ENCODE assay signal across 14 mouse cellular contexts in genomic region chr15:74329221-74329620, GRCm38 (mm10).
A peak's percentile ranks its signal among the peaks of the same experiment; 100 is the strongest.
DNase-seq lines count a peak whose midpoint lies in the region; ATAC-seq and TF ChIP-seq lines count a peak whose summit lies in the region.
"Had no signal": no experiment of that assay in that cellular context is flagged by ENCODE, and none has a peak within 500 bp of the region (broad histone marks: within the 10 kb centered on the region; RNA-seq: fewer than 3 reads in every experiment).

No protein-coding gene starts in this region.

- 76% methylated on average over 14 of the region's 14 CpGs for WGBS in intestine, postnatal 0 days

- no peaks in the 10 kb centered on the region for H3K9me3 ChIP-seq in intestine, postnatal 0 days (ENCODE audit: control insufficient read depth)
- H3K9me3 ChIP-seq: limb, embryonic 12.5 days; neural tube, embryonic 13.5 days had no signal

- no peak overlapping the region for H3K4me3 ChIP-seq in intestine, postnatal 0 days (ENCODE audit: low read depth, low read length)
- H3K4me3 ChIP-seq: gastrocnemius, adult 2 months; limb, embryonic 12.5 days; neural tube, embryonic 13.5 days had no signal

- no peak for ATAC-seq in intestine, postnatal 0 days

- H3K27me3 ChIP-seq in intestine, postnatal 0 days (replicated peaks; ENCODE audit: control insufficient read depth, insufficient read depth, low read length), result no peaks in the 10 kb centered on the region
- H3K27me3 ChIP-seq: limb, embryonic 12.5 days had no signal

- H3K4me1 ChIP-seq in intestine, postnatal 0 days (replicated peaks; ENCODE audit: control insufficient read depth, insufficient read depth, low read length), result no peaks in the 10 kb centered on the region
- H3K4me1 ChIP-seq: limb, embryonic 12.5 days had no signal

- H3K9ac ChIP-seq in intestine, postnatal 0 days (ENCODE audit: low read depth, low read length), result no peak overlapping the region
- H3K9ac ChIP-seq: limb, embryonic 12.5 days; neural tube, embryonic 13.5 days had no signal

- TF ChIP-seq CTCF in intestine, postnatal 0 days (IDR thresholded peaks at IDR 0.05; ENCODE audit: low read depth), result no peak

- no peaks in the 10 kb centered on the region for H3K36me3 ChIP-seq in intestine, postnatal 0 days (ENCODE audit: control insufficient read depth, insufficient read depth)
- H3K36me3 ChIP-seq: limb, embryonic 12.5 days; neural tube, embryonic 13.5 days had no signal

- no peak overlapping the region for H3K4me2 ChIP-seq in intestine, postnatal 0 days (replicated peaks; ENCODE audit: low read depth)
- H3K4me2 ChIP-seq: limb, embryonic 12.5 days; neural tube, embryonic 13.5 days had no signal

- intact Hi-C loops in heart, postnatal 36 days (cut with DNase I), result no loop called here

- peak; percentile 7 for DNase-seq in heart, adult 8-10 months (ENCODE audit: low spot score)
- no peak for DNase-seq in heart, postnatal 36 days
- peak; percentile 13 to 17 for DNase-seq in cerebellum, postnatal 36 days
- DNase-seq in layer of hippocampus, postnatal 14 days (ENCODE audit: low spot score in 2 of 2), result peak; percentile 45 to 77
- peak; percentile 48 for DNase-seq in retina, postnatal 1 day
- DNase-seq in adrenal gland, adult 2 months, result no peak
- no peak for DNase-seq in adipocyte (ENCODE audit: low spot score)
- DNase-seq: heart, postnatal 10 days; lung, postnatal 36 days had no signal

- no peak overlapping the region for H3K27ac ChIP-seq in intestine, postnatal 0 days (ENCODE audit: low read depth, low read length)
- H3K27ac ChIP-seq: gastrocnemius, adult 2 months; limb, embryonic 12.5 days; neural tube, embryonic 13.5 days; stomach, postnatal 0 days had no signal

Comparison
In these comparisons a context has a peak if more than half of its experiments do, and no peak if none do; other contexts are left out.
1. DNase-seq: peak in heart, adult 8-10 months (single experiment), cerebellum, postnatal 36 days (2 of 2), layer of hippocampus, postnatal 14 days (2 of 2) and retina, postnatal 1 day (single experiment); none in heart, postnatal 36 days (0 of 2), adrenal gland, adult 2 months (single experiment) and adipocyte (single experiment).